Mouse (Mus musculus) E14TG2a.4 (cell line): Measurements from ENCODE around the gene Zdhhc4.
A peak's percentile ranks its signal among the peaks of the same experiment; 100 is the strongest.

ENCODE experiments used
- H3K27me3 ChIP-seq: 2 replicates; pipeline ENCODE4 v1.6.1; 2014; ENCODE audit warnings: low read length, control low read depth; ENCODE audit not compliant: insufficient read depth
- H3K36me3 ChIP-seq: 2 replicates; pipeline ENCODE4 v1.6.1; 2014; ENCODE audit warnings: low read length, control low read depth; ENCODE audit not compliant: insufficient read depth
- H3K4me1 ChIP-seq: replicated peaks from 2 replicates; pipeline ENCODE4 v1.6.1; 2014; ENCODE audit warnings: low read depth, low read length, control low read depth
- H3K4me3 ChIP-seq: replicated peaks from 2 replicates; pipeline ENCODE4 v1.5.1; 2014; ENCODE audit warnings: mild to moderate bottlenecking, low read length
- H3K9me3 ChIP-seq: 2 replicates; pipeline ENCODE4 v1.6.1; 2014; ENCODE audit warnings: low read length, control low read depth
- CTCF ChIP-seq: conservative IDR thresholded peaks from 2 replicates; pipeline ENCODE4 v1.5.1; 2014; ENCODE audit warnings: low read length
- NANOG ChIP-seq: IDR thresholded peaks from 2 replicates; pipeline ENCODE4 v1.6.1; 2014; ENCODE audit warnings: borderline replicate concordance, low read length, mixed read lengths
- POU5F1 ChIP-seq: IDR thresholded peaks from 2 replicates; pipeline ENCODE4 v1.6.1; 2014; ENCODE audit warnings: low read length, borderline replicate concordance

The Zdhhc4 gene

DNA sequence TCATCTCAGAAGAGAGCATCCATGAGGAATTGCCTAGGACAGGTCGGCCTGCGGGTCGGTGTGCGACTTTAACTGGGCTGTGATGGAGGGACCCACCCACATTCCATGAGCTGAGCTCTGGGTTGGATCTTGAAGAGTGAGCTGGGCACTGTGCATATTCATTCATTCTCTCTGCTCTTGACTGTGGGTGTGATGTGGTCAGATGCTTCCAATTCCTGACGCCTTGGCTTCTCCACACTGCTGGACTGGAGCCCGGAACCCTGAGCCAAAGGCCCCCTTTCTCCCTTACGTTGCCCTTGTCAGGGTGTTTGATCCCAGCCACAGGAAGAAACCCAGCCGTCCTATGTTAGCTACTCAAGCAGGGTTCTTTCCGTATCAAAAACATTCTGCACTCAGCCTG is 31.1 kb downstream of the Zdhhc4 start:
- Histone ChIP-seq H3K4me1 (peaks cover 41% of the 10 kb centered on the region), H3K36me3 (peaks cover 30% of the 10 kb centered on the region), H3K9me3 (0 out of 2 replicates have a peak, but pooled peaks cover 3% of the 10 kb centered on the region), H3K27me3 (peaks cover 16% of the 10 kb centered on the region), H3K4me3 (no peak overlapping the region)
- TF ChIP-seq CTCF (no peak), NANOG (no peak), POU5F1 (no peak)

DNA sequence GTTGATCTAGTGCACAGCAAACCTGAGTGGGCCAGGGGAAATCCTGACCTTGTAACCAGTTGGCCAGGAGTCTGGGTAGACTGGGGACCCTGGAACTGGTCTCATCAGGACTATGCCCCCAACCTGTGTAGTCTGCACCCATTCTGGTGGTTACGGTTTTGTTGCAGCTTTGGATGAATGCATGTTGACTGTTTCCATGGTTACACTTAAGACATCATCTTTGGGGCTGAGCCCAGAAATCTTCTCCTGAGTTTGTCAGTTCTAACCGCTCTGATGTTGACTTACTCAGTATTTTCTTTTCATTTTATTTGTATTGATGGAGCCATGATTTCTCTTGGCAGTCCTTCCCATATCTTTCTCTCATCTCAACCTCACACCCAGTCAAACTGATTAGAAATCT is 33.7 kb downstream of the Zdhhc4 start:
- Histone ChIP-seq H3K4me1 (peaks cover 37% of the 10 kb centered on the region), H3K27me3 (peaks cover 43% of the 10 kb centered on the region), H3K4me3 (no peak overlapping the region), H3K36me3 (peaks cover 7% of the 10 kb centered on the region), H3K9me3 (0 out of 2 replicates have a peak, but pooled peaks cover 3% of the 10 kb centered on the region)
- no peak for TF ChIP-seq CTCF
- no peak for TF ChIP-seq NANOG
- no peak for TF ChIP-seq POU5F1

DNA sequence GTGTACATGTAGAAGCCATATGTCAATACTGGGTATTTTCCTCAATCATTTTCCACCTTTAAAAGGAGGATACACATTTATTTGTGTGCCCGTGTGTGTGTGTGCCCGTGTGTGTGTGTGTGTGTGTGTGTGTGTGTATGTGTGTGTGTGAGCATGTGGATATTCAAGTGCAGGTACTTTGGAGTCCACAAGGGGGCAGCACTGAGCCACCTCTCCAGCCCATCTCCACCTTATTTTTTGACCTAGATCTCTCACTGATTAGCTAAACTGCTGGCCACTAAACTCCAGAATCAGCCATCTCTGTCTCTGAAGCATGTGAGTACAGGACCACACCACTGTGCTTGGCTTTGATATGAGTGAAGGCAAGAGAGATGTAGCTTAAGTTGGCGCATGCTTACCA is 34.2 kb downstream of the Zdhhc4 start:
- Histone ChIP-seq H3K4me3 (no peak overlapping the region), H3K4me1 (peaks cover 35% of the 10 kb centered on the region), H3K9me3 (0 out of 2 replicates have a peak, but pooled peaks cover 3% of the 10 kb centered on the region), H3K36me3 (peaks cover 3% of the 10 kb centered on the region; the same call in 1 of the 2 replicates), H3K27me3 (peaks cover 48% of the 10 kb centered on the region)
- no peak for TF ChIP-seq POU5F1
- no peak for TF ChIP-seq NANOG
- peak; percentile 44 for TF ChIP-seq CTCF

DNA sequence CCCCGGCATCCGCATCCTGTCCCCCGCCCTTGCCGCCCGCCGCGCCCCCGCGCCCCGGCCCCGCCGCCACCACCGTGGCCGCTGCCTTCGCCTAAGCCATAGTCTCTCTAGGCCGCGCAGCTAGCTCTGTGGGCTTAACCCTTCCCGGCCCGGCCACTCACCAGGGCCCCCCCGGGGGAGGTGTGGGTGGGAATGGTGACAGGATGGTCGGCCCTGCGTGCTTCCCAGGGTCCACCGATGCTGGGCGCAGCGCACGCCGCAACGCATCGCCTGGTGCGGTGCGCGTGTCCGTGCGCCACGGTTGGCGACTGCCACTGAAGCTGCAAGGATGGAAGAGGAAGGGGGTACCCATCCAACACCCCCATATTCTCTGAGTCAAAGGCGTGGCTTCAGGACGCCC is 35.7 kb downstream of the Zdhhc4 start, which contains the start of gene Zfp853:
Zfp853 (minus strand) TSS at position 220 of the 400 bp plus-strand sequence.
- Histone ChIP-seq H3K4me3 (peak within 1 kb of the TSS; percentile 73), H3K36me3 (no peaks in the 10 kb centered on the region), H3K9me3 (peaks cover 13% of the 10 kb centered on the region), H3K4me1 (peaks cover 38% of the 10 kb centered on the region), H3K27me3 (peaks cover 62% of the 10 kb centered on the region)
- TF ChIP-seq POU5F1 (no peak), NANOG (no peak), CTCF (no peak)

DNA sequence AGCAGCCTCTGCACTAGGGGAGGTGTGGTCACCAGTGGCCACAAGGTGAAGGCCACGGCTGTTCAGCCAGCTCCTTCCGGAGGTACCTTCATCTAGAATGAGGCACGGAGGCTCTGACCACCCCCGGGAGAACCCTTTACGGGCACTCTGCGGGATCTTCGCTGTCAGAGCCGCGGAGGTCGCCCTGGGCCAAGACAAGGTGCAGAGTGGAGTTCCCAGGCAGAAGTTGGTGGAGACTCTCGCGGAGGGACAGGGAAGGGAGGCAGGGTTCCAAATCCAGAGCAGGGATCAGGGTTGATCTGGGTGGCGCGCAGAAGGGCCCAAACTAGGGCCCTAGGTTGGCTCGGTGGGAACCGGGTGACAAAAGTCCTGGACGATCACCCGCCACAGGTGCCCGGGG is 36.2 kb downstream of the Zdhhc4 start:
- TF ChIP-seq POU5F1 (no peak), CTCF (no peak), NANOG (no peak)

DNA sequence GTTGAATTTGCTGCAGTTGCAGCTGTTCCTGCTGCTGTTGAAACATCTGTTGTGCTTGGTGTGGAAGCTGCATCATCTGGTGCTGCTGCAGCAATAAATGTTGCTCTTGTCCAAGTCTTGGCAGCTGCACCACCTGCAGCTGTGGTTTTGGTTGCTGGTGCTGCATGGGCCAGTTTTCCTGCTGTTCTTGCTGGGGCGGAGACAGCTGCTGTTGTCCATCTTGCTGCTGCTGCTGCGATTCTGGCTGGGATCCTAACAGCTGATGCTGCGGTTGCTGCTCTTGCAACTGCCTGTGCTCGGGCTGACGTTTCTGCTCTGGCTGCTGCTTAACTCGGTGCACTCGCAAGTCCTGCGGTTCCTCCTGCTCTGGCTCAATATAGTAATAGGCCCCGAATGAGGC is 39.8 kb downstream of the Zdhhc4 start:
- no peak for TF ChIP-seq CTCF
- TF ChIP-seq NANOG, result no peak
- no peak for TF ChIP-seq POU5F1
- Histone ChIP-seq H3K36me3 (no peaks in the 10 kb centered on the region), H3K4me3 (no peak overlapping the region), H3K27me3 (peaks cover 89% of the 10 kb centered on the region), H3K4me1 (peaks cover 45% of the 10 kb centered on the region), H3K9me3 (peaks cover 10% of the 10 kb centered on the region)

More for the DNA sequence above, 36.2 kb downstream of the Zdhhc4 start:
- H3K36me3 ChIP-seq, result no peaks in the 10 kb centered on the region
- H3K4me1 ChIP-seq, result peaks cover 39% of the 10 kb centered on the region
- peaks cover 13% of the 10 kb centered on the region for H3K9me3 ChIP-seq
- peak overlapping the region; percentile 73 for H3K4me3 ChIP-seq
- peaks cover 68% of the 10 kb centered on the region for H3K27me3 ChIP-seq

DNA sequence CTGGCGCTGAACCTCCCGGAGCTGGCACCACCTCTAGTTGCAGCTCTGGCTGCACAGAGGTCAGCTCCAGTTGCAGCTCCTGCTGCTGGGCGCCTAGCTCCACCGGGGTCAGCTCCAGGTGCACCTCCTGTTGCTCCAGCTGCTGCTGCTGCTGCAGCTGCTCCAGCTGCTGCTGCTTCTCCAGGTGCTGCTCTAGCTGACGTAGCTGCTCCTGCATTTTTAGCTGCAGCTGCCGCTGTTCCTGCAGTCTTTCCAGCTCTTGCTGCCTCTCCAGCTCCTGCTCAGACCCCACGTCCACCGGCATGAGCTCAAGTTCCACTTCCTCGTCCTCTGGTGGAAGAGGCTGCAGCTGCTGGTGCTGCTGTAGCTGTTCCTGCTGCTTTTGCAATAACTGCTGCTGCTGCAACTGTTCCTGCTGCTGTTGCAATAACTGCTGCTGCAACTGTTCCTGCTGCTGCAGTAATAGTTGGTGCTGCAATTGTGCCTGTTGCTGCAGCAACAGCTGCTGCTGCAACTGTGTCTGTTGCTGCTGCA is 40.6 kb downstream of the Zdhhc4 start:
- TF ChIP-seq CTCF (no peak), NANOG (no peak), POU5F1 (no peak)
- H3K4me1 ChIP-seq, result peaks cover 39% of the 10 kb centered on the region

DNA sequence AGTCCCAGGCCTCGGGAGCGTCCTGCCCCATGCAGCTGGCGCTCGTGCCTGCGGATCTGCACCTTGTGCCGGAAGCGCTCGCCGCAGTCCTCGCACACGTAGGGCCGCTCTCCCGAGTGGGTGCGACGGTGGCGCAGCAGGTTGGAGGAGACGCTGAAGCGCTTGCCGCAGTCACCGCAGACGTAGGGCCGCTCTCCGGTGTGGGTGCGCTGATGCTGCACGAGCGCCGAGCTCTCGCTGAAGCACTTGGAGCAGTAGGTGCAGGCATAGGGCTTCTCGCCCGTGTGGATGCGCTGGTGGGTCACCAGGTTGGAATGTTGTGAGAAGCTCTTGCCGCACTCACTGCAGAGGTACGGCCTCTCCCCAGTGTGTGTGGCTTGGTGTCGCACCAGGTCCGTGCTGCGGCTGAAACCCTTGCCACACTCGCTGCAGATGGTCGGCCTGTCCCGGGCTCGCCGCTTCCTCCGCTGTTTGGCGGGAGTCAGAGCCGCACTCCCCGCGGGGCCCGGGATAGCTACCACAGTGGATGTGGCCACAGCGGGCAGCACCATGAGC is 41.2 kb downstream of the Zdhhc4 start:
- peaks cover 10% of the 10 kb centered on the region for H3K9me3 ChIP-seq
- peaks cover 82% of the 10 kb centered on the region for H3K27me3 ChIP-seq
- peaks cover 37% of the 10 kb centered on the region for H3K4me1 ChIP-seq
- no peak for TF ChIP-seq POU5F1
- no peak for TF ChIP-seq CTCF
- no peak for TF ChIP-seq NANOG
- no peaks in the 10 kb centered on the region for H3K36me3 ChIP-seq
- peak overlapping the region; percentile 71 for H3K4me3 ChIP-seq

More for the DNA sequence above, 40.6 kb downstream of the Zdhhc4 start:
- peaks cover 84% of the 10 kb centered on the region for H3K27me3 ChIP-seq
- H3K36me3 ChIP-seq, result no peaks in the 10 kb centered on the region
- H3K4me3 ChIP-seq, result peak overlapping the region; percentile 71
- peaks cover 10% of the 10 kb centered on the region for H3K9me3 ChIP-seq

DNA sequence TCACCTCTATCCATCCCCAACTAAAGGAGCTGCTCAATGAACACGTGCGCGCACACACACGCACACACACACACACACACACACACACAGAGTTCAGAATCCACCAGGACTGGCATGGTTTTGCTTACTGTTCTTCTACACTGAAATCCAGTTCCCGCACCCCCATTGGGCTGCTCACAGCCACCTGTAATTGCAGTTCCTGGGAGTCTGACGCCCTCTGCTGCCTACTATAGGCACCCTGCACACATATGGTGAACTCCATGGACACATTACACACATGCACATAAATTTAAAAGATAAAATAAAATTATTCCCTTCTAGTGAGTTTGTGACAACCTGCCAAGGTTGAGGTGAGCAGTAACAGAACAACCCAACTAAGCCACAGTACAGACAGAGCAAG is 44.3 kb downstream of the Zdhhc4 start:
- Histone ChIP-seq H3K9me3 (peaks cover 10% of the 10 kb centered on the region), H3K36me3 (no peaks in the 10 kb centered on the region)

More for the DNA sequence above, 44.3 kb downstream of the Zdhhc4 start:
- Histone ChIP-seq H3K4me1 (peaks cover 28% of the 10 kb centered on the region), H3K4me3 (no peak overlapping the region), H3K27me3 (peaks cover 62% of the 10 kb centered on the region)
- TF ChIP-seq NANOG (no peak), CTCF (peak; percentile 33)
